Mouse (Mus musculus) forebrain, embryonic 11.5 days (tissue): ENCODE data around the gene Zfhx3. TPM values are rescaled to one million over a fixed set of nuclear protein-coding genes. Genes with fewer than 3 reads are reported as not detected.

ENCODE experiments used
- ATAC-seq: fragments of 200-750 bp; cut with Nextera tagmentation; replicated peaks from 2 replicates; pipeline ENCODE4 v1.8.0; 2017; ENCODE audit warnings: moderate TSS enrichment; ENCODE audit not compliant: low FRiP score
- DNase-seq: peaks from one replicate; pipeline ENCODE4 v3.0.0-alpha.2; 2017; ENCODE audit warnings: low spot score
- H3K27ac ChIP-seq: fragments of 300-500 bp; sonication (generic); 2 replicates; pipeline ENCODE4 v1.5.1; 2014; ENCODE audit warnings: low read depth, low read length
- H3K27me3 ChIP-seq: fragments of 300-500 bp; sonication (generic); 2 replicates; pipeline ENCODE4 v1.6.1; 2014; ENCODE audit warnings: mild to moderate bottlenecking, low read length, mixed read lengths; ENCODE audit not compliant: control insufficient read depth, insufficient read depth
- H3K36me3 ChIP-seq: fragments of 300-500 bp; sonication (generic); 2 replicates; pipeline ENCODE4 v1.6.1; 2014; ENCODE audit warnings: mild to moderate bottlenecking, low read length, moderate library complexity, mixed read lengths; ENCODE audit not compliant: control insufficient read depth, insufficient read depth
- H3K4me1 ChIP-seq: fragments of 300-500 bp; sonication (generic); replicated peaks from 2 replicates; pipeline ENCODE4 v1.6.1; 2014; ENCODE audit warnings: low read length, mixed read lengths; ENCODE audit not compliant: control insufficient read depth, insufficient read depth
- H3K4me2 ChIP-seq: fragments of 300-500 bp; sonication (generic); 2 replicates; pipeline ENCODE4 v1.6.1; 2014; ENCODE audit warnings: low read depth, mild to moderate bottlenecking, low read length, moderate library complexity, mixed read lengths; ENCODE audit not compliant: severe bottlenecking
- H3K4me3 ChIP-seq: fragments of 300-500 bp; sonication (generic); 2 replicates; pipeline ENCODE4 v1.5.1; 2014; ENCODE audit warnings: low read depth, low read length
- H3K9ac ChIP-seq: fragments of 300-500 bp; sonication (generic); 2 replicates; pipeline ENCODE4 v1.6.1; 2014; ENCODE audit warnings: low read length
- H3K9me3 ChIP-seq: fragments of 300-500 bp; sonication (generic); 2 replicates; pipeline ENCODE4 v1.6.1; 2016; ENCODE audit warnings: low read length, mixed read lengths; ENCODE audit not compliant: control insufficient read depth
- WGBS: fragments of 180-500 bp; shearing (Covaris S2); extraction: QIAGEN DNeasy Blood & Tissue Kit; methylation state at CpG from one replicate; pipeline ENCODE4 v1.1.7; 2014; 5-methylcytosine and 5-hydroxymethylcytosine counted together
- polyA plus RNA-seq: library from polyadenylated mRNA; unstranded; fragments of >200 nt; fragmentation: Nextera tagmentation; extraction: Ambion mirVana; gene quantifications from 2 replicates; pipeline ENCODE4 v1.2.1, GENCODE M21; 2014

The Zfhx3 gene
- polyA plus RNA-seq, 1 experiment from 2014 or later, result 22.9 TPM

DNA sequence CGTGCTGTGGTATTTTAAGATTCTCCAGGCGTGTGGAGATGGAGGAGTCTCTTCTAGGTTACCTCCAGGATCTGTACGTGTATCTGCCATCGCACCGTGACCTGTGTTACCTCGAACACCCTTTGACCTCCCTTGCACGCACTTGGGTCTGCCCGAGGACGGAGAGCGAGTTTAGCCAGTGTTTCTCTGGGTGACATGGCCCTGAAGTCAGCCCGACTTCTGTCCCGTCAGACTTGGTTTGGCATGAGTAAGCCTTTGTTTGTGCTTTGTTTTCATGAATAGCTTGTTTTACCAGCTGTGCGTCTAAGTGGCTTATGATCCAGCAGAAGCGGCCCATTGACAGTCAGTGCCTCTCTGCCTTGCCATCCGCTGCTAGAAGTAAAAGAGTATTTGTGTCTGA lies 961.1 kb downstream of the Zfhx3 start:
- DNase-seq (no peak), ATAC-seq (no peak)
- Histone ChIP-seq H3K4me1 (peaks cover 19% of the 10 kb centered on the region), H3K4me2 (no peak overlapping the region), H3K9me3 (no peaks in the 10 kb centered on the region), H3K36me3 (no peaks in the 10 kb centered on the region), H3K4me3 (no peak overlapping the region), H3K27ac (no peak overlapping the region), H3K9ac (no peak overlapping the region), H3K27me3 (0 out of 2 replicates have a peak, but pooled peaks cover 2% of the 10 kb centered on the region)
- WGBS, result 63% methylated on average over 15 of the region's 15 CpGs

DNA sequence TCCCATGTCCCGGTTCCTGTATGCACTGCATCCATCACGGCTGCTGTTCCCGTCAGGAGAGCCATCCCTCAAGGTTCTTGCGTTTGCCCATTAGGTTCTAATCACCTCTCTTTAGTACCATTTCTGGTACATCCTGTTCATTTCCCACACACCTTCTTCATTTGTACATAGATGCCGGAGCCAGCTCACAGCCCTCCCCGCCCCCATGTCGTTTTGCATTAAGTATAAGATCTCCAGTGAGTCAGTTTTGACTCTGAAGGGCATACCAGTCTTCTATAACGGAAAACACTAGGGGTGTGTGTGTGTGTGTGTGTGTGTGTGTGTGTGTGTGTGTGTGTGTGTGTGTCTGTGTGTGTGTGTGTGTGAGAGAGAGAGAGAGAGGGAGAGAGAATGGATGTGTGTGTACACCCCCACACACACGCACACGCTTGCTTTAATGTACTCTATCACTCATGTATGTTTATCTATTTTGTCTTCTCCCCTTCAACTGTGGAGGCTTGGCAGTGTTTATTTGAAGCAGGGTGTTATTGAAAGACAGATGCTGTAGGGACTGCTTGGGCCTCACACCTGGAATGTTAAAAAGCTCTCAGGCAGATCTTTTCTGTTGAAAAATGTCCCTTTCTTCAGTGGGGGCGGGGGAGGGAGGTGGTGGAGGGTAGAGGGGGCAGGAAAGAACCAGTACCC lies 962.0 kb downstream of the Zfhx3 start:
- H3K9ac ChIP-seq, result no peak overlapping the region
- ATAC-seq (no peak), DNase-seq (no peak)
- H3K27me3 ChIP-seq, result no peaks in the 10 kb centered on the region
- peaks cover 21% of the 10 kb centered on the region for H3K4me1 ChIP-seq
- WGBS, result 85% methylated on average over 11 of the region's 11 CpGs
- H3K27ac ChIP-seq, result no peak overlapping the region
- no peak overlapping the region for H3K4me3 ChIP-seq
- H3K9me3 ChIP-seq, result no peaks in the 10 kb centered on the region
- H3K4me2 ChIP-seq, result no peak overlapping the region
- no peaks in the 10 kb centered on the region for H3K36me3 ChIP-seq

DNA sequence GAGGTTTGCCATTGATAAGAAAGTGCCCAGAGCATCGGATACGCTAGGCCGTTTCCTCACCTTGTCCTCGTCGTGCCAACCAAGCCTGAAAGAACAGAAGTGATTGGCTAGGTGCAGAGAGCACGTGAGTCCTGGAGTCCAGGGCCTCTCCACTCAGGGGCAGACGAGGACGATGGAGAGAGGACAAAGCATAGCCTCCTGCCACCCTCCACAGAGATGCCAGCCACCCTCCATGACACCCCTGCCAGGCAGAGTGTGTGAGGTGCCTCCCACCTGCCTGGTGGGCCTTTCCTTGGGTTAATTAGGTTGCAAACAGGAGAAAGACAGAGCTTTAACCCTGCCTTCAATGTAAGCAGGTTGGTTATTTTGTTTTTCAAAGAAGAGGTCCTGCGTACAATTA lies 965.6 kb downstream of the Zfhx3 start:
- Histone ChIP-seq H3K4me3 (no peak overlapping the region), H3K36me3 (no peaks in the 10 kb centered on the region), H3K9ac (no peak overlapping the region), H3K27me3 (no peaks in the 10 kb centered on the region; the same call in 1 of the 2 replicates), H3K27ac (peak overlapping the region; percentile 43; the same call in 1 of the 2 replicates), H3K4me1 (peaks cover 6% of the 10 kb centered on the region), H3K9me3 (no peaks in the 10 kb centered on the region), H3K4me2 (no peak overlapping the region)
- ATAC-seq, result no peak
- 78% methylated on average over 9 of the region's 9 CpGs for WGBS
- no peak for DNase-seq

DNA sequence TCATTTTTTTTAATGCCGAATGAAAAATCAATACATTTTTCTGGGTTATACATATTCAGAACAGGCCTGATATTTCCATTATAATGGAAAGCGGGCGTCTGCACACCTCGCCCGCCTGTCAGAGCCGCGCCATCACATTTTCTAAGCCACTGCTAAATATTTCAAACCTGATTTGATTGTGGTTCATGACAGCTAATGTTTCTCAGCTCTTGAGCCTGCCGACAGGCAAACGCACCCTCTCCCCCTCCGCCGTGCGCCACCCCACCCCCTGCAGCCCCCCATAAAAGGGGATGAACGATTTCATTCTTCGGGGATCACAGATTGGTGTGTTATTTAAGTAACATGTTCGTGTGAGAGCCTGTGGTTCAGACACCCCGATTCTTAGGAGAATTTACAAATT lies 966.1 kb downstream of the Zfhx3 start:
- no peaks in the 10 kb centered on the region for H3K9me3 ChIP-seq
- H3K36me3 ChIP-seq, result no peaks in the 10 kb centered on the region
- ATAC-seq (no peak), DNase-seq (no peak)
- peak overlapping the region; percentile 14; the same call in 1 of the 2 replicates for H3K27ac ChIP-seq
- H3K4me1 ChIP-seq, result peaks cover 6% of the 10 kb centered on the region
- H3K9ac ChIP-seq, result no peak overlapping the region
- no peak overlapping the region for H3K4me3 ChIP-seq
- H3K27me3 ChIP-seq, result no peaks in the 10 kb centered on the region; the same call in 1 of the 2 replicates
- H3K4me2 ChIP-seq, result no peak overlapping the region
- 71% methylated on average over 16 of the region's 16 CpGs for WGBS

DNA sequence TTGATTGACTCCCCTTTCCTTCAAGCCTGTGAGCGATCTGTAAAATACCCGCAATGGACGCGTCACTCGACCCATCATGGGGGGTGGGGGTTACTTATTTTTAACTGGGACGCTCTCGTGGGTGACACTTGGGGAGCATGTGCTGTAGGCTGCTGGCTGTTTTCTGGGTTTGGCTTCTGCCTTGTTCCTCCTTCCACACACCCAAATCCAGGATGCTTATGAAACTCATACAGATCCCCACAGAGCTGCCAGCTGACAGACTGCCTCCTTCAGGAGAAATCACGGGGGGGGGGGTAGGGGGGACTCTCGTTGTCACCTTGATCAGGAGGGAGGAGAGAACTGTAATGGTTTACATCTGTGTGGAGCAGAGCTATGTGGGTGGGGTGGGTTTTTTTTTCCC lies 966.6 kb downstream of the Zfhx3 start:
- WGBS, result 70% methylated on average over 9 of the region's 9 CpGs
- Histone ChIP-seq H3K4me2 (no peak overlapping the region), H3K27ac (peak overlapping the region; percentile 14; the same call in 1 of the 2 replicates), H3K36me3 (no peaks in the 10 kb centered on the region), H3K4me1 (peaks cover 6% of the 10 kb centered on the region), H3K9ac (no peak overlapping the region), H3K27me3 (no peaks in the 10 kb centered on the region; the same call in 1 of the 2 replicates), H3K9me3 (no peaks in the 10 kb centered on the region), H3K4me3 (no peak overlapping the region)
- DNase-seq (no peak), ATAC-seq (no peak)

DNA sequence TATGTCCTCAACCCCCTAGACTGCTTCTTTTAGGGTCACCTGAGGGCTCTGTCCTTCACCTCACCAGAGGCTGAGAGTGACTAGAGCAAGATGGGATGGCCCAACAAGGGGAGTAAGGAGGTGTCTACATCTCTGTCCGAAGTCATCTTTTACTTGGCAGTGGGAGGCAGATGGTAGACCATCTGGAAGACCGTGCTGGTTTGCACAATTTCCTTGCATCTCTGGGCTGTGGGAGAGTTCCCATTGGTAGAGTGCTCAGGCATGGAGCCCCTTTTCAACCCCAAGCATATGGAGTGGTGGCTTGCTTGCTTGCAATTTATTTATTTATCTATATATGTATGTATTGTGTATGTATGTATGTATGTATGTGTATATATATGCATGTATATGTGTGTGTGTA lies 967.0 kb downstream of the Zfhx3 start:
- Histone ChIP-seq H3K27me3 (no peaks in the 10 kb centered on the region; the same call in 1 of the 2 replicates), H3K4me2 (no peak overlapping the region), H3K36me3 (no peaks in the 10 kb centered on the region), H3K4me1 (peaks cover 6% of the 10 kb centered on the region), H3K9me3 (no peaks in the 10 kb centered on the region), H3K9ac (no peak overlapping the region), H3K27ac (no peak overlapping the region), H3K4me3 (no peak overlapping the region)
- no peak for DNase-seq
- no peak for ATAC-seq
- 74% methylated on average over 2 of the region's 2 CpGs for WGBS

DNA sequence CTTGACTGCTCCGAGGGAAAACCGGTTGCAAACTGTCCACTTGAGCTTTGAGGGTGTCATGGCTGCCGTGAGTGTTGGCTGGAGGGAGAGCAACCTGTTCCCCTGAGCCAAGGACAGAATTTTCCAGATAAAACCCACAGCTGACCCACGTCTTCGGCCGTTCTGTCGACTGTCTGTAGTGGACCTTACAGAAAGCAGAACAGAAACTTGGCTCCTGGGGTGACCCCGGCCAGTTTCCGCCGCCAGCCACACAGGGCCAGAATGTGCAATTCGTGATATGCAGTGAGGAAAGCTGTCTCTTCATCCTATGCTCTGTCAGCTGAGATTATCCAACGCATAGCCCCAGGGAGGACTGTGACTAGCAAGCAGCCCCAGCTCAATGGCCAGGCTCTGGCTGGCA lies 968.4 kb downstream of the Zfhx3 start:
- Histone ChIP-seq H3K9me3 (no peaks in the 10 kb centered on the region), H3K27ac (no peak overlapping the region), H3K9ac (no peak overlapping the region), H3K27me3 (no peaks in the 10 kb centered on the region; the same call in 1 of the 2 replicates), H3K36me3 (no peaks in the 10 kb centered on the region), H3K4me1 (peaks cover 8% of the 10 kb centered on the region), H3K4me2 (no peak overlapping the region), H3K4me3 (no peak overlapping the region)
- ATAC-seq (no peak), DNase-seq (no peak)
- 90% methylated on average over 12 of the region's 12 CpGs for WGBS

GRCm38 (mm10) chr8:108911511-108911910 lies 969.1 kb downstream of the Zfhx3 start:
- Histone ChIP-seq H3K27ac (no peak overlapping the region), H3K4me2 (no peak overlapping the region), H3K36me3 (no peaks in the 10 kb centered on the region), H3K9ac (no peak overlapping the region), H3K4me3 (no peak overlapping the region), H3K27me3 (no peaks in the 10 kb centered on the region; the same call in 1 of the 2 replicates), H3K4me1 (peaks cover 8% of the 10 kb centered on the region), H3K9me3 (no peaks in the 10 kb centered on the region)
- ATAC-seq, result no peak
- peak; percentile 90 for DNase-seq
- WGBS, result 13% methylated on average over 6 of the region's 6 CpGs

DNA sequence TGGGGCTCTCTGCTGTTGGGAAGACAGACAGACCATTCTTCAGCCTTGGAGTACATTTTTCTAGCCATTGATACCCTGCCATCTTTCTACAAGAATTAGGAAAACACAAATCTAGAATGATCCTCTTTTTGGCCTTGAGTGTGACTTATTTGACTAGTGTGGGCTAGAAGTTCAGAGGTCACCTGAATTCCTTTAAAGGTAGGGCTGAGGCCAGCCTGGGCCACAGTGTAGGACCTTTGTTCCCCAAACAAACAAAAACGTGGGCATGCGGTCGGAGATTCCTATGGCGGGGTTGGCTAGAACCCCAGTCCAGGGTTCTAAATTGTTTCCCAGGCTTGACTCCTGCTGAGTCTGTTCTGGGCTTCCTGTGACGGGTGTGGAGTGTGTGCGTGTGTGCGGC lies 970.6 kb downstream of the Zfhx3 start:
- Histone ChIP-seq H3K36me3 (no peaks in the 10 kb centered on the region), H3K27ac (no peak overlapping the region), H3K27me3 (no peaks in the 10 kb centered on the region; the same call in 1 of the 2 replicates), H3K9ac (no peak overlapping the region), H3K4me1 (peaks cover 7% of the 10 kb centered on the region), H3K4me2 (no peak overlapping the region), H3K4me3 (no peak overlapping the region), H3K9me3 (no peaks in the 10 kb centered on the region)
- ATAC-seq (no peak), DNase-seq (no peak)
- 81% methylated on average over 7 of the region's 7 CpGs for WGBS
